In genomic region chr7:62346269-62346668, GRCm38 (mm10) we compare ENCODE assay signal across 9 mouse cellular contexts. TPM values are rescaled to one million over a fixed set of nuclear protein-coding genes. Genes with fewer than 3 reads are reported as not detected.
DNase-seq lines count a peak whose midpoint lies in the region; ATAC-seq and TF ChIP-seq lines count a peak whose summit lies in the region.
"Had no signal": no experiment of that assay in that cellular context is flagged by ENCODE, and none has a peak within 500 bp of the region (broad histone marks: within the 10 kb centered on the region; RNA-seq: fewer than 3 reads in every experiment).

Gene Ndn, plus strand, starts transcription at chr7:62346569.

- no peak within 1 kb of the TSS for H3K4me3 ChIP-seq in kidney, embryonic 16.5 days (ENCODE audit: low read length)
- H3K4me3 ChIP-seq in cortical plate, adult 2 months (ENCODE audit: insufficient read depth, low read length): no peak within 1 kb of the TSS
- H3K4me3 ChIP-seq in hindbrain, embryonic 13.5 days: no peak within 1 kb of the TSS
- no peak within 1 kb of the TSS for H3K4me3 ChIP-seq in midbrain, embryonic 12.5 days

- 0 out of 2 replicates have a peak, but pooled peaks cover 3% of the 10 kb centered on the region for H3K9me3 ChIP-seq in kidney, embryonic 16.5 days (ENCODE audit: low read length)
- H3K9me3 ChIP-seq in hindbrain, embryonic 13.5 days: peaks cover 11% of the 10 kb centered on the region; the same call in 1 of the 2 replicates
- H3K9me3 ChIP-seq in midbrain, embryonic 12.5 days: peaks cover 10% of the 10 kb centered on the region

- ATAC-seq in kidney, embryonic 16.5 days (ENCODE audit: low FRiP score, low TSS enrichment): no peak
- no peak for ATAC-seq in hindbrain, embryonic 13.5 days (ENCODE audit: low FRiP score)
- no peak for ATAC-seq in midbrain, embryonic 12.5 days (ENCODE audit: low FRiP score, low read depth)
- no peak for ATAC-seq in cerebellum, adult (ENCODE audit: insufficient number of reproducible peaks, low FRiP score, low TSS enrichment)
- ATAC-seq: inflammation-experienced regulatory T-cells, adult 6 months had no signal

- no peak within 1 kb of the TSS for H3K27ac ChIP-seq in kidney, embryonic 16.5 days (ENCODE audit: low read length)
- H3K27ac ChIP-seq in cortical plate, adult 2 months (ENCODE audit: insufficient read depth, low read length): no peak within 1 kb of the TSS
- H3K27ac ChIP-seq in hindbrain, embryonic 13.5 days: no peak within 1 kb of the TSS
- no peak within 1 kb of the TSS for H3K27ac ChIP-seq in midbrain, embryonic 12.5 days (replicated peaks)

- TF ChIP-seq CTCF in cortical plate, adult 2 months (IDR thresholded peaks at IDR 0.05; ENCODE audit: extremely low read depth, insufficient read depth, low read length): no peak

- no peak for TF ChIP-seq POLR2A in cortical plate, adult 2 months (IDR thresholded peaks at IDR 0.05; ENCODE audit: extremely low read depth, insufficient read depth, low read length)

- no peaks in the 10 kb centered on the region for H3K4me1 ChIP-seq in kidney, embryonic 16.5 days (ENCODE audit: insufficient read depth, low read length)
- no peaks in the 10 kb centered on the region for H3K4me1 ChIP-seq in cortical plate, adult 2 months (ENCODE audit: control insufficient read depth, insufficient read depth, low read length)
- H3K4me1 ChIP-seq in hindbrain, embryonic 13.5 days (replicated peaks): peaks cover 12% of the 10 kb centered on the region; the same call in 1 of the 2 replicates
- peaks cover 4% of the 10 kb centered on the region; the same call in 1 of the 2 replicates for H3K4me1 ChIP-seq in midbrain, embryonic 12.5 days

- no peak within 1 kb of the TSS for H3K4me2 ChIP-seq in kidney, embryonic 16.5 days (replicated peaks; ENCODE audit: low read depth, low read length)
- H3K4me2 ChIP-seq in hindbrain, embryonic 13.5 days: no peak within 1 kb of the TSS
- H3K4me2 ChIP-seq in midbrain, embryonic 12.5 days (replicated peaks): no peak within 1 kb of the TSS

- H3K36me3 ChIP-seq in kidney, embryonic 16.5 days (ENCODE audit: insufficient read depth, low read length): no peaks in the 10 kb centered on the region
- no peaks in the 10 kb centered on the region for H3K36me3 ChIP-seq in hindbrain, embryonic 13.5 days
- no peaks in the 10 kb centered on the region for H3K36me3 ChIP-seq in midbrain, embryonic 12.5 days

- no peak for DNase-seq in kidney, adult 18-20 months
- DNase-seq in right cerebral cortex, postnatal 14 days: no peak
- DNase-seq in urinary bladder, postnatal 25 days (ENCODE audit: low spot score): no peak

- H3K9ac ChIP-seq in kidney, embryonic 16.5 days (replicated peaks; ENCODE audit: low read length): no peak within 1 kb of the TSS
- H3K9ac ChIP-seq in hindbrain, embryonic 13.5 days: no peak within 1 kb of the TSS
- H3K9ac ChIP-seq in midbrain, embryonic 12.5 days (replicated peaks): no peak within 1 kb of the TSS

- no peaks in the 10 kb centered on the region for H3K27me3 ChIP-seq in kidney, embryonic 16.5 days (ENCODE audit: insufficient read depth, low read length)
- H3K27me3 ChIP-seq in hindbrain, embryonic 13.5 days: no peaks in the 10 kb centered on the region
- H3K27me3 ChIP-seq in midbrain, embryonic 12.5 days: no peaks in the 10 kb centered on the region

- 62% methylated on average over 1 of the region's 1 CpGs for WGBS in kidney, embryonic 16.5 days
- WGBS in hindbrain, embryonic 13.5 days: 62% methylated on average over 1 of the region's 1 CpGs
- 62% methylated on average over 1 of the region's 1 CpGs for WGBS in midbrain, embryonic 12.5 days

RNA-seq across cellular contexts. Expression of gene Ndn, which starts in this region (rescaled TPM):
- polyA plus RNA-seq in kidney, embryonic 16.5 days (2015; fragmentation: Nextera tagmentation; extraction: Ambion mirVana): 76.5 and 81.6 TPM in 2 replicates
- 116 and 117 TPM in 2 replicates for polyA plus RNA-seq in cortical plate, adult 2 months (2012; rRNA removed)
- 501 and 528 TPM in 2 replicates for polyA plus RNA-seq in hindbrain, embryonic 13.5 days (2015; fragmentation: Nextera tagmentation; extraction: Ambion mirVana)
- polyA plus RNA-seq in midbrain, embryonic 12.5 days (2016; fragmentation: Nextera tagmentation; extraction: Ambion mirVana): 232 and 251 TPM in 2 replicates
- polyA plus RNA-seq: inflammation-experienced regulatory T-cells, adult 6 months had no signal
